Mouse (Mus musculus) liver, postnatal 0 days (tissue): ENCODE data around the gene Msi2. TPM values are rescaled to one million over a fixed set of nuclear protein-coding genes. Genes with fewer than 3 reads are reported as not detected.

ENCODE experiments used
- ATAC-seq: fragments of 200-750 bp; cut with Nextera tagmentation; 2 replicates; pipeline ENCODE4 v1.8.0; 2017; ENCODE audit warnings: mild to moderate bottlenecking, moderate library complexity
- DNase-seq: peaks from one replicate; pipeline ENCODE4 v3.0.0-alpha.2; 2016
- H3K27ac ChIP-seq: fragments of 300-500 bp; sonication (generic); 2 replicates; pipeline ENCODE4 v1.5.1; 2014; ENCODE audit warnings: antibody characterized with exemption, moderate library complexity, mild to moderate bottlenecking, low read depth
- H3K27me3 ChIP-seq: fragments of 300-500 bp; sonication (generic); 2 replicates; pipeline ENCODE4 v1.6.1; 2014; ENCODE audit warnings: low read length, control low read depth, mixed read lengths; ENCODE audit not compliant: insufficient read depth
- H3K36me3 ChIP-seq: fragments of 300-500 bp; sonication (generic); replicated peaks from 2 replicates; pipeline ENCODE4 v1.6.1; 2014; ENCODE audit warnings: mild to moderate bottlenecking, control low read depth, low read length, moderate library complexity, mixed read lengths; ENCODE audit not compliant: insufficient read depth
- H3K4me1 ChIP-seq: fragments of 300-500 bp; sonication (generic); 2 replicates; pipeline ENCODE4 v1.6.1; 2014; ENCODE audit warnings: antibody characterized with exemption, mild to moderate bottlenecking, control low read depth; ENCODE audit not compliant: insufficient read depth
- H3K4me2 ChIP-seq: fragments of 300-500 bp; sonication (generic); 2 replicates; pipeline ENCODE4 v1.6.1; 2014; ENCODE audit warnings: low read depth, mild to moderate bottlenecking, low read length, moderate library complexity, mixed read lengths
- H3K4me3 ChIP-seq: fragments of 300-500 bp; sonication (generic); 2 replicates; pipeline ENCODE4 v1.5.1; 2014; ENCODE audit warnings: low read depth, low read length
- H3K9ac ChIP-seq: fragments of 300-500 bp; sonication (generic); replicated peaks from 2 replicates; pipeline ENCODE4 v1.6.1; 2014; ENCODE audit warnings: mild to moderate bottlenecking, moderate library complexity
- H3K9me3 ChIP-seq: fragments of 300-500 bp; sonication (generic); 2 replicates; pipeline ENCODE4 v1.6.1; 2016; ENCODE audit warnings: mild to moderate bottlenecking, control low read depth, low read length, mixed read lengths
- CTCF ChIP-seq: sonication (generic); IDR thresholded peaks from 2 replicates; pipeline ENCODE4 v1.5.1; 2016; ENCODE audit warnings: antibody characterized with exemption, low read depth
- EP300 ChIP-seq: IDR thresholded peaks from 2 replicates; pipeline ENCODE4 v1.6.1; 2016; ENCODE audit warnings: antibody characterized with exemption, low read depth, mild to moderate bottlenecking
- WGBS: fragments of 180-500 bp; shearing (Covaris S2); extraction: QIAGEN DNeasy Blood & Tissue Kit; methylation state at CpG from one replicate; pipeline ENCODE4 v1.1.7; 2014; ENCODE audit not compliant: insufficient replicate concordance; 5-methylcytosine and 5-hydroxymethylcytosine counted together
- polyA plus RNA-seq: library from polyadenylated mRNA; unstranded; fragments of >200 nt; fragmentation: Nextera tagmentation; extraction: Ambion mirVana; gene quantifications from 2 replicates; pipeline ENCODE4 v1.2.1, GENCODE M21; 2015

Gene Msi2
- polyA plus RNA-seq, 1 experiment from 2014 or later, result 3.7 TPM

DNA sequence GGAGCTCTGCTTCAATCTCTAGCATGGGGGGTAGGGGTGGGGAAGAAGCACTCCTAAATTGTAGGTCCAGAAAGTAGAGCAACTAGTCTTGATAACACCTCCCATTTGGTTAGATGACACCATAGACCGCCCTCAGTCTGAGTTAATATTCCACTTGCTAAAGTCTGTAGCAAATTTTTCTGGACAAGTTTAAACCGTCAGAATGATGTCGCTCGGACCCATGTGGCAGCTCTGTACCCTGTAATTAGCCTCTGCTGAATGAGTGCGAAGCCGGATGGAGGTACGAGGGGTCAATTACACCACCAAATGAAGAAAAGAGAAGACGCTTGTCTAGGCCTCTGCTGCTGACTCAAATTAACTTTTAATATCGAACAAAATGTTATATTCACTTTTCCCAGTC is 92.3 kb downstream of the Msi2 start:
- Histone ChIP-seq H3K4me2 (no peak overlapping the region), H3K4me3 (no peak overlapping the region), H3K9ac (no peak overlapping the region), H3K9me3 (no peaks in the 10 kb centered on the region), H3K4me1 (peaks cover 48% of the 10 kb centered on the region), H3K36me3 (0 out of 2 replicates have a peak, but pooled peaks cover 2% of the 10 kb centered on the region), H3K27ac (no peak overlapping the region), H3K27me3 (no peaks in the 10 kb centered on the region)
- ATAC-seq (no peak), DNase-seq (no peak)
- 76% methylated on average over 9 of the region's 9 CpGs for WGBS
- TF ChIP-seq CTCF, result no peak
- no peak for TF ChIP-seq EP300

DNA sequence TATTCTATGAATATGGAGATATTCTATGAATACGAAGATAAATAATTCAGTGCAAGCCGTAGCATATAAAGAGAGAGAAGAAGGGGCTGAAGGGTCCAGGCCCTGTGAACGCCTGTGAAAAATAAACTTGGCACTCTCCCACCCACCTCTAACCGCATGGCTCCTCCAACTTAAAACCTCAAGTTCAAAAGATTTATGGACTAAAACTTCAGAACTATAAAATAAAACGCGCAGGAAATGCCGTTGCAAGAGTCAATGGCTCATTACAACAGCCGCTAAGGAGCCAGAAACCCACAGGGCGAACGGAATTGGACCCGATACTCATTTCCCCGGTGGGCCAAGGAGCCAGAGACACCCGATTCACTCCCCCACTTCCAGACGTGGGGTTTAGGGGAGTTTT is 93.2 kb downstream of the Msi2 start:
- ATAC-seq, result no peak

DNA sequence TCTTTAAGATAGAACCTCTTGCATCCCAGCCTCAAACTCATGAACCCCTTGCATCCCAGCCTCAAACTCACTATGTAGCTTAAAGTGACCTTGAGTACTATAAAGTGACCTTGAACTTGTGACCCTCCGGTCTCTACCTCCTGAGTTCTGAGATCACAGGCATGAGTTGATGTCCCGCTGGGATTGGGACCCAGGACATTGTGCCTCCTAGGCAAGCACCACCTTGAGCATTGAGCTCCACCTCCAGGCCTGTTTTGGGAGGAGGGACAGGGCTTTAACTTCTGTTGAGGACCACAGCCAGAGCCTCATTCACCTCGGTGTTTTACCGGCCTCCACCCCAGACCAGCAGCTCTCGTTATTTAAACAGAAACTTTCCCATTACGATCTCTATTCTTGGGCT is 93.7 kb downstream of the Msi2 start:
- TF ChIP-seq EP300 (no peak), CTCF (no peak)
- WGBS, result 70% methylated on average over 6 of the region's 6 CpGs
- no peak overlapping the region for H3K27ac ChIP-seq
- no peaks in the 10 kb centered on the region for H3K27me3 ChIP-seq
- no peak overlapping the region for H3K4me3 ChIP-seq
- no peak overlapping the region for H3K9ac ChIP-seq
- H3K4me1 ChIP-seq, result peaks cover 53% of the 10 kb centered on the region
- H3K4me2 ChIP-seq, result no peak overlapping the region
- H3K36me3 ChIP-seq, result 0 out of 2 replicates have a peak, but pooled peaks cover 2% of the 10 kb centered on the region
- ATAC-seq (no peak), DNase-seq (no peak)
- H3K9me3 ChIP-seq, result no peaks in the 10 kb centered on the region

More for the DNA sequence above, 93.2 kb downstream of the Msi2 start:
- no peak overlapping the region for H3K4me3 ChIP-seq
- no peak overlapping the region for H3K4me2 ChIP-seq
- H3K36me3 ChIP-seq, result 0 out of 2 replicates have a peak, but pooled peaks cover 2% of the 10 kb centered on the region
- H3K27ac ChIP-seq, result no peak overlapping the region
- 68% methylated on average over 14 of the region's 14 CpGs for WGBS
- no peaks in the 10 kb centered on the region for H3K27me3 ChIP-seq
- TF ChIP-seq EP300, result no peak
- no peak for TF ChIP-seq CTCF
- DNase-seq, result no peak
- H3K9ac ChIP-seq, result no peak overlapping the region
- H3K4me1 ChIP-seq, result peaks cover 50% of the 10 kb centered on the region
- no peaks in the 10 kb centered on the region for H3K9me3 ChIP-seq

DNA sequence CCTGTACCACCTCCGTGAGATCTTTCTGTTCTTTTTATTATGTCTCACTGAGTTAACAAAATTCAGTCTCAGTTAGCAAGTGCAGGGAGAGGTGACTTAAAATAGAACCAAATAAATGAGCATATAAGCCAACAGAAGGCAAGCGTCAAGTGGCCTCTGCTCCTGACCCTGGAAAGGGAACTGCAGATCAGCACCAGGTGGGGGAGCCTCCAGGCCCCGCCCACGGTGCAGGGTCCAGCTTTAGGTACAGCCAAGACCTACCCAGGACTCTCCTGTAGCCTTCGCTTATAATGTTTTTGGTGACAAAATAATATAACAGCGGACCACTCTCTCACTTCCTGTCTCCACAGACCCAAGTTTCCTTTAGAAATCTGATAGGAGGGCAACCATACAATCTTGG is 94.6 kb downstream of the Msi2 start:
- H3K4me1 ChIP-seq, result peaks cover 57% of the 10 kb centered on the region
- 0 out of 2 replicates have a peak overlapping the region, but pooled peaks have one; percentile 34 for H3K27ac ChIP-seq
- H3K9ac ChIP-seq, result no peak overlapping the region
- no peak overlapping the region for H3K4me3 ChIP-seq
- WGBS, result 43% methylated on average over 6 of the region's 6 CpGs
- H3K36me3 ChIP-seq, result 0 out of 2 replicates have a peak, but pooled peaks cover 2% of the 10 kb centered on the region
- no peak overlapping the region for H3K4me2 ChIP-seq
- H3K27me3 ChIP-seq, result no peaks in the 10 kb centered on the region
- H3K9me3 ChIP-seq, result no peaks in the 10 kb centered on the region
- TF ChIP-seq CTCF (no peak), EP300 (no peak)
- DNase-seq, result no peak
- ATAC-seq, result no peak

DNA sequence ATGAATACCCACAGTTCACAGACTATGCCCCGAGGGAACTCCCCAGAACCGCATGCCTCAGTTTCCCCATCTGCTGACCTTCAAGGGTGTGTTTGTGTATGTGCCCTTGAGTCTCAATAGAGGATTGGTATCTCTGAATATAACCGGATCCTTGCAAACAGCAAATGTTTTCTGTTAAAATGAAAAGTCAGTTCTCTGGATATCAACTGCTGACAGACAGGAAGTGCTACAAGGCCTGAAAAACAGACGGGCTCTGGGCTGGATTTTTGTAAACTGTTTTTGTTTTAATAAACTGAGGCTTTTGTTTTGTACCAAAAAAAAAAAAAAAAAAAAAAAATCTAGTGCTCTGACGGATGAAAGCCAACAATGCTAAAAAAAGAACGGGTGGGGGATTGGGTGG is 95.8 kb downstream of the Msi2 start:
- 35% methylated on average over 6 of the region's 6 CpGs for WGBS
- no peaks in the 10 kb centered on the region for H3K9me3 ChIP-seq
- DNase-seq, result no peak
- 0 out of 2 replicates have a peak, but pooled peaks cover 2% of the 10 kb centered on the region for H3K36me3 ChIP-seq
- TF ChIP-seq CTCF (no peak), EP300 (no peak)
- H3K27ac ChIP-seq, result 0 out of 2 replicates have a peak overlapping the region, but pooled peaks have one; percentile 7
- no peaks in the 10 kb centered on the region for H3K27me3 ChIP-seq
- H3K4me3 ChIP-seq, result no peak overlapping the region
- peaks cover 64% of the 10 kb centered on the region for H3K4me1 ChIP-seq
- H3K4me2 ChIP-seq, result no peak overlapping the region
- no peak for ATAC-seq
- H3K9ac ChIP-seq, result no peak overlapping the region

DNA sequence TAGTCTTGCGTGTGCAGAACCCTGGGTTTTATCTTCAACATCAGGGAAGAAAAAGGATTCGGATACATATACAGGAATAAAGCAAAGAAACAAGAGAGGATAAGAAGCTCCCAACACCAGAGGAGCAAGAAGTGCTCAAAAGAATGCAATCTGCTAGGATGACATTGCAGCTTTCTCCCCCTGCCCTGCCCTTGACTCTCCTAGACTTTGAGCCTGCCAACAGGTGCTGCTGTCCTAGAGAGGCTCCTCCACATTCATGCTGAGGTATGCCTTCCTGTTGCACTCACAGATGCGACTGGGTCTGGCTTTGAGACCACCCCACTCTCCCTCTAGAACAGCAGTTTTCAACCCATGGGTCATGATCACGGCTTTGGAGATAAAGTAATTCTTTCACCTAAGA is 96.5 kb downstream of the Msi2 start:
- ATAC-seq (no peak), DNase-seq (no peak)
- no peak overlapping the region for H3K9ac ChIP-seq
- no peak overlapping the region for H3K4me3 ChIP-seq
- H3K4me2 ChIP-seq, result no peak overlapping the region
- no peaks in the 10 kb centered on the region for H3K9me3 ChIP-seq
- H3K27ac ChIP-seq, result 0 out of 2 replicates have a peak overlapping the region, but pooled peaks have one; percentile 0
- TF ChIP-seq CTCF, result no peak
- no peak for TF ChIP-seq EP300
- H3K27me3 ChIP-seq, result no peaks in the 10 kb centered on the region
- H3K36me3 ChIP-seq, result 0 out of 2 replicates have a peak, but pooled peaks cover 2% of the 10 kb centered on the region
- WGBS, result 67% methylated on average over 4 of the region's 4 CpGs
- H3K4me1 ChIP-seq, result peaks cover 58% of the 10 kb centered on the region
